Mouse (Mus musculus): ENCODE data around the gene Cep104.

GRCm38 (mm10) chr4:153992715-153993114, 17.7 kb downstream of the Cep104 start:
- TF ChIP-seq POLR2A (IDR thresholded peaks at IDR 0.05; ENCODE audit: low read depth, low read length) (no peak), CTCF (conservative IDR thresholded peaks at IDR 0.05; ENCODE audit: insufficient read depth, insufficient read length, low read depth, low read length) (no peak)
